Mouse (Mus musculus): ENCODE measurements at regions not wholly inside any gene's neighbourhood (a gene's known extent, or its start where the extent isn't known, plus 50 kb on each side); places are given as distances from the start of the nearest gene placed in this dataset.
A peak's percentile ranks its signal among the peaks of the same experiment; 100 is the strongest.

DNA sequence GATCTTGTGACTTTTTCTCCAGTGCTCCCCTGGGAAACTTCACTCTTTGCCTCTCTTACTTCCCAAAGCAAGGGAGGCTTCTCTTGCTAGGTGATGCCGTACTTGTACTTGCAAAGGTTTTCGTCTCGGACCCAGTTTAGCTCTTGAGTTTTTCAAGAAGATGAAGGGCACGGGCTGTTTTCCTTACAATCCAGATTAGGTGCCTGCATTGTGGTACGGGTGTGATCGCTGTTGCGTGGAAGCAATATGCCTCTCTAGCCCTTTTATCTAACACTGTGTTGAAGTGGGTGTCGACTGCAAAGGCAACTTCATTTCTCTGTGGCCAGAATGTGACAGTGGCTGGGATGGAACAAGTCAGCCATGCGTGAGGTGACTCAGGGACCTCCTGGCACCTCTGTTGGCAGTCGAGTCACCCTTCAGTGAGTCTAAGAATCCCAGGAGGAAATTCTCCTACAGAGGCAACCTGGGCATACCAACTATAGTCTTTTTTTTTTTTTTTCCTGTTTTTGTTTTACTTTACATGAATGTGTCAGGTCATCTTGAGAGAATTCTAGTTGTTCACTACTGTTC, 138.7 kb upstream of the Dnajc19 start:
- DNase-seq (ENCODE audit: low spot score, missing footprints), result peak; percentile 72
- Histone ChIP-seq H3K9ac (ENCODE audit: low read length) (no peak overlapping the region), H3K4me2 (no peak overlapping the region), H3K4me1 (ENCODE audit: control insufficient read depth, insufficient read depth, low read length) (no peaks in the 10 kb centered on the region), H3K4me3 (ENCODE audit: low read depth, low read length) (no peak overlapping the region), H3K36me3 (ENCODE audit: control insufficient read depth, insufficient read depth, low read length) (no peaks in the 10 kb centered on the region), H3K9me3 (ENCODE audit: control insufficient read depth, low read length) (no peaks in the 10 kb centered on the region; the same call in 1 of the 2 replicates), H3K27ac (ENCODE audit: low read depth, low read length) (no peak overlapping the region), H3K27me3 (ENCODE audit: control insufficient read depth, insufficient read depth, low read length) (no peaks in the 10 kb centered on the region)
- no peak for ATAC-seq (ENCODE audit: low FRiP score)
- 66% methylated on average over 10 of the region's 10 CpGs for WGBS

DNA sequence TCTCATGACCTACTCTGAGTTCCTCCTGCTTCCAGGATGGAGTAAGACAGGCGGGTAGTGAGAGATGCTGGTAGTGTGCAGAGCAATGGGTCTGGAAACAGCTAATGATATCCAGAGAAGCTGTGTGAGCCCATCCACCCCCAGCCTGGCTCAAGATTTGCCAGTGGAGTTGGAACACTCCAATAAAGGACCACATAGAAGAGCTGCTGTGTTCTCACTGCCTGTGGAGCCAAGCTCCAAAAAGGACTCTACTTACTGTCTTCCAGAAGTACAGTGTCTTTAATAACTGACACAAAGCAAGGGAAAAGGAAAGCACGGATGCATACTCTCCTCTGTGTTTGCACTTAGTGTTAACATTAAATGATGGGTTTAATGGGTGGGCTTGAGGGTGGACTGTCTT, 138.0 kb upstream of the Dnajc19 start:
- 84% methylated on average over 2 of the region's 2 CpGs for WGBS
- ATAC-seq (ENCODE audit: low FRiP score) (no peak), DNase-seq (ENCODE audit: low spot score, missing footprints) (peak; percentile 64)
- H3K27ac ChIP-seq (ENCODE audit: low read depth, low read length), result no peak overlapping the region
- H3K4me1 ChIP-seq (ENCODE audit: control insufficient read depth, insufficient read depth, low read length), result no peaks in the 10 kb centered on the region
- H3K27me3 ChIP-seq (ENCODE audit: control insufficient read depth, insufficient read depth, low read length), result no peaks in the 10 kb centered on the region
- H3K4me2 ChIP-seq, result no peak overlapping the region
- H3K4me3 ChIP-seq (ENCODE audit: low read depth, low read length), result no peak overlapping the region
- no peaks in the 10 kb centered on the region for H3K36me3 ChIP-seq (ENCODE audit: control insufficient read depth, insufficient read depth, low read length)
- H3K9ac ChIP-seq (ENCODE audit: low read length), result no peak overlapping the region
- H3K9me3 ChIP-seq (ENCODE audit: control insufficient read depth, low read length), result no peaks in the 10 kb centered on the region; the same call in 1 of the 2 replicates

DNA sequence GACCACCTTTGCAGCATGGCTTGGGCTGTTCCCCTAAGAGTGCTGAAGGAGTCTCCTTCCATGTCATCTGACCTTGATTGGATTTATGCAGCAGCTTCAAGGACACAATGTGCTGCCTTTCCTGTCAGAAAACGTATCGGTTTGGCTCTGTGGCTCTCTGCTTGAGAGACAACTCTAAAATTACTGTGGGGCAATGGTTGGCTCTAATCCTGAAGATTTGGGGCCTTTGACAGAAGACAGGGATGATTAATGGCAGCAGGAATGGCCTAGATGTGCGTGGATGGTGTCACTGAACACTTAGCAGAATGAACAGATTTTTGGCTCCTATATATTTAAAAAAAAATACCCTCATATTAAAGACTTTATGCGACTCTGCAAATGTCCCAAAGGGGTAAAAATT, 136.8 kb upstream of the Dnajc19 start:
- ATAC-seq (ENCODE audit: low FRiP score), result no peak
- 85% methylated on average over 4 of the region's 4 CpGs for WGBS
- H3K4me2 ChIP-seq, result no peak overlapping the region
- H3K4me3 ChIP-seq (ENCODE audit: low read depth, low read length), result no peak overlapping the region
- no peak overlapping the region for H3K9ac ChIP-seq (ENCODE audit: low read length)
- no peaks in the 10 kb centered on the region for H3K36me3 ChIP-seq (ENCODE audit: control insufficient read depth, insufficient read depth, low read length)
- no peaks in the 10 kb centered on the region for H3K9me3 ChIP-seq (ENCODE audit: control insufficient read depth, low read length)
- no peaks in the 10 kb centered on the region for H3K4me1 ChIP-seq (ENCODE audit: control insufficient read depth, insufficient read depth, low read length)
- H3K27ac ChIP-seq (ENCODE audit: low read depth, low read length), result no peak overlapping the region
- peak; percentile 54 for DNase-seq (ENCODE audit: low spot score, missing footprints)
- H3K27me3 ChIP-seq (ENCODE audit: control insufficient read depth, insufficient read depth, low read length), result no peaks in the 10 kb centered on the region

DNA sequence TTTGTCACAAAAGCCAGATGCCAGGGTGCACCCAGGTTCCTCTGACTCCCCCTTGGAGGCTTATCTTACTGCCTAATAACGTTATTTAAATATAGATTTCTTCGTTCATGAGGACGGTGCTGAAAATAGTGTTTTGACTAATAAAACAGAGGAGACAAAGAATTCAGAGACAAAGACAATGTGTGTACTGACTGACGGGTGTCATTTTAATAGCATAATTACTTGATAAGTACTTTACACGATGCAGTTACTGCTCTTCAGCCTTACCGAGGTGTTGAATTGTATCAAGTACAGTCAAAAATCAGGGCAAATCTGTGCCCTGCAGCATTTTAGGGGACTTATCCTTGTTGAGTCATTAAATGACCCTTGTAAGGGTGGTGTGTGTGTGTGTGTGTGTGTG, 133.1 kb upstream of the Dnajc19 start:
- no peaks in the 10 kb centered on the region for H3K4me1 ChIP-seq (ENCODE audit: control insufficient read depth, insufficient read depth, low read length)
- DNase-seq (ENCODE audit: low spot score, missing footprints) (peak; percentile 45), ATAC-seq (ENCODE audit: low FRiP score) (no peak)
- no peak overlapping the region for H3K9ac ChIP-seq (ENCODE audit: low read length)
- H3K36me3 ChIP-seq (ENCODE audit: control insufficient read depth, insufficient read depth, low read length), result no peaks in the 10 kb centered on the region
- H3K4me2 ChIP-seq, result no peak overlapping the region
- H3K9me3 ChIP-seq (ENCODE audit: control insufficient read depth, low read length), result no peaks in the 10 kb centered on the region; the same call in 1 of the 2 replicates
- WGBS, result 93% methylated on average over 6 of the region's 6 CpGs
- H3K27ac ChIP-seq (ENCODE audit: low read depth, low read length), result no peak overlapping the region
- H3K27me3 ChIP-seq (ENCODE audit: control insufficient read depth, insufficient read depth, low read length), result no peaks in the 10 kb centered on the region
- H3K4me3 ChIP-seq (ENCODE audit: low read depth, low read length), result no peak overlapping the region

DNA sequence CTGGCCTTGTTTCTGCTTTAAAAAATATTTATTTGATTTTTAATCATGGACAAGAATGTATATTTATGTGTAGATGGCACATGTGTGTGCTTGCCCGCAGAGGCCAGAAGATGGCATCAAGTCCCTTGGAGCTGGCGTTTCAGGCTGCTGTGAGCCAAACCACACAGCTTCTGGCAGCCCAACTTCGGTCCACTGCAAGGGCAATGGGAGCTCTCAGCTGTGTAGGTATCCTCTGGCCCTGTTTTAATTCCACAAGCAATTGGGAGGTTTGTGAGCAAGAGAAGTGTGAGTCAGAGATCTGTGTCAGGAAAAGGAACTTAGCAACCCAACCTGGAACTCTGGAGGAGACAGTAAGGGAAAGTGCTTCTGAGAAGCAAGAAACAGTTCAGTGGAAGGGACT, 125.3 kb upstream of the Dnajc19 start:
- ATAC-seq (ENCODE audit: low FRiP score), result no peak
- no peaks in the 10 kb centered on the region for H3K4me1 ChIP-seq (ENCODE audit: control insufficient read depth, insufficient read depth, low read length)
- H3K36me3 ChIP-seq (ENCODE audit: control insufficient read depth, insufficient read depth, low read length), result no peaks in the 10 kb centered on the region

DNA sequence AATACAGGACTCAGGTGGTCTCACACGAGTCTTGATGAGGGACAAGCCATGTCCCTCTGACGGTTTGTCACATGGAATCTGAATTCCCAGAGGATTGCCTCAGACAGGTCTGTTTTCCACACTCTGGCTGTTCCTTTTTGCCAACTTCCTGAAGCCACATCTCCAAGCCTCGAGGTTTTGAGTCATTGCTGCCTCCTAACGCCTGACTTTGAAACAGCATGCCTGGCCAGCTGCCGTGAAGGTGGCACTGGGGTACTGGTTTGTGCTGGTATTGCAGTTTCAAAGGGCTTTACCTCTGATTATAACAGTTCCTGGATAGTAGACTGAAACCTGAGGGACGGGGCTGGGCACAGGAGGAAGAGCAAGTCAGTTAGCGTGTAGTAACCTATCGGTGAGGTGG, 117.1 kb upstream of the Dnajc19 start:
- ATAC-seq (ENCODE audit: low FRiP score), result 0 out of 2 replicates have a peak, but pooled peaks have one; percentile 27
- 36% methylated on average over 8 of the region's 8 CpGs for WGBS
- Histone ChIP-seq H3K36me3 (ENCODE audit: control insufficient read depth, insufficient read depth, low read length) (no peaks in the 10 kb centered on the region), H3K9ac (ENCODE audit: low read length) (no peak overlapping the region), H3K9me3 (ENCODE audit: control insufficient read depth, low read length) (no peaks in the 10 kb centered on the region), H3K4me1 (ENCODE audit: control insufficient read depth, insufficient read depth, low read length) (peaks cover 10% of the 10 kb centered on the region), H3K4me2 (no peak overlapping the region), H3K27me3 (ENCODE audit: control insufficient read depth, insufficient read depth, low read length) (peaks cover 6% of the 10 kb centered on the region; the same call in 1 of the 2 replicates), H3K27ac (ENCODE audit: low read depth, low read length) (no peak overlapping the region), H3K4me3 (ENCODE audit: low read depth, low read length) (no peak overlapping the region)
- peak; percentile 89 for DNase-seq (ENCODE audit: low spot score, missing footprints)

More for the DNA sequence above, 125.3 kb upstream of the Dnajc19 start:
- Histone ChIP-seq H3K9ac (ENCODE audit: low read length) (no peak overlapping the region), H3K27ac (ENCODE audit: low read depth, low read length) (no peak overlapping the region), H3K9me3 (ENCODE audit: control insufficient read depth, low read length) (no peaks in the 10 kb centered on the region; the same call in 1 of the 2 replicates), H3K27me3 (ENCODE audit: control insufficient read depth, insufficient read depth, low read length) (no peaks in the 10 kb centered on the region), H3K4me2 (no peak overlapping the region), H3K4me3 (ENCODE audit: low read depth, low read length) (no peak overlapping the region)
- 86% methylated on average over 3 of the region's 3 CpGs for WGBS
- DNase-seq (ENCODE audit: low spot score, missing footprints), result peak; percentile 39

DNA sequence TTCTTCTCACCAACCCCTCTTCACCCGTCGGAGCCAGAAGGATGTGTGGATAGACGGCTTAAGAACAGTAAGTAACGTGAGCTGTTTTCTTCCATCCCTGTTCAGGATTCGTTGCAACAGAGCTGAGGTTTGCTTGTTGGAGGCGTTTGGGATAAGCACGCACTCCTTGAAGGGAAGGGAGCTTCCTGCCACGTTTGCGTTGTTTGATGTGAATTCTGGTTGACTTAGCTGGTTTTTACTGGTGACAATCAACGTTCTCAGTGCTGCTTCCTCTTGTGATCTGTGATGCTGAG, 116.0 kb upstream of the Dnajc19 start:
- H3K9ac ChIP-seq (ENCODE audit: low read length), result no peak overlapping the region; the same call in 1 of the 2 replicates
- DNase-seq (ENCODE audit: low spot score, missing footprints), result no peak

DNA sequence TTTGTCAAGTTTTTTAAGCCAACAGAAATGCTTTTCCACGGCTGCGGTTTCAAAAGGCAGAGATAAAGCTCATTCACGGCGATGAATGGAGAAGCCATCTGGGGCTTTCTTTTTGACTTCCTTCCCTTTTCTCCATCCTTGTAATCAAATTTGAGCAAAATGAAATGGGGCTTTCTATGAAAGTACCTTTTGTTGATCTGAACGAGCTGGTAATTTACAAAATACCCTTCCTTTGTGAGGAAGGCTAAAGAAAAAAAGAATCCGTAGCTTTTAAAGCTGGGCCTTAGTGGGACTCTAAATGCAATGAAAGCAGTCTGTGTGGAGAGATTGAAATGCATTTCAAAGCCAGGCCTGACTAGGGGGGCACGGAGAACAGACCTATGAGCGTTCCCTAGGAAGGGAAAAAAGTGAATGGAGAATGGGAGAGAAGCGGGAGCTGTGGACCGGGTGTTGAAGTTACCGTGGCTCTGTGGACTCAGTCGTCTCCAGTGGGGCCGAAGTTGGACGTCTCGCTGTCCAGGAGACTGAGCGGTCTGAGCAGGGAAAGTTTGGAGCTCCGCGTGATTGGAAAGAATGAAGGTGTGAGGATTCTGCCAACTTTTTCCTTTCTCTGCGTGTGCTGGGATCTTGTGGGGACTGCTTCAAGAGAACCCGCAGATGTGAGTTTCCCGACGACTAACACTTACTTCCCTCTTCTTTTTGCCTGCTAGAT, 115.5 kb upstream of the Dnajc19 start:
- Histone ChIP-seq H3K4me1 (ENCODE audit: control insufficient read depth, insufficient read depth, low read length) (peaks cover 10% of the 10 kb centered on the region), H3K4me2 (peak overlapping the region; percentile 34), H3K9ac (ENCODE audit: low read length) (no peak overlapping the region; the same call in 1 of the 2 replicates), H3K4me3 (ENCODE audit: low read depth, low read length) (peak overlapping the region; percentile 3; the same call in 1 of the 2 replicates), H3K27me3 (ENCODE audit: control insufficient read depth, insufficient read depth, low read length) (peaks cover 6% of the 10 kb centered on the region; the same call in 1 of the 2 replicates), H3K9me3 (ENCODE audit: control insufficient read depth, low read length) (no peaks in the 10 kb centered on the region), H3K27ac (ENCODE audit: low read depth, low read length) (no peak overlapping the region), H3K36me3 (ENCODE audit: control insufficient read depth, insufficient read depth, low read length) (no peaks in the 10 kb centered on the region)
- ATAC-seq (ENCODE audit: low FRiP score) (no peak), DNase-seq (ENCODE audit: low spot score, missing footprints) (peak; percentile 92)
- 20% methylated on average over 22 of the region's 22 CpGs for WGBS

More for the DNA sequence above, 116.0 kb upstream of the Dnajc19 start:
- peak overlapping the region; percentile 34 for H3K4me2 ChIP-seq
- no peaks in the 10 kb centered on the region for H3K36me3 ChIP-seq (ENCODE audit: control insufficient read depth, insufficient read depth, low read length)
- peaks cover 6% of the 10 kb centered on the region; the same call in 1 of the 2 replicates for H3K27me3 ChIP-seq (ENCODE audit: control insufficient read depth, insufficient read depth, low read length)
- H3K4me1 ChIP-seq (ENCODE audit: control insufficient read depth, insufficient read depth, low read length), result peaks cover 10% of the 10 kb centered on the region
- no peaks in the 10 kb centered on the region for H3K9me3 ChIP-seq (ENCODE audit: control insufficient read depth, low read length)
- ATAC-seq (ENCODE audit: low FRiP score), result no peak
- WGBS, result 17% methylated on average over 10 of the region's 10 CpGs
- peak overlapping the region; percentile 3; the same call in 1 of the 2 replicates for H3K4me3 ChIP-seq (ENCODE audit: low read depth, low read length)
- no peak overlapping the region for H3K27ac ChIP-seq (ENCODE audit: low read depth, low read length)

DNA sequence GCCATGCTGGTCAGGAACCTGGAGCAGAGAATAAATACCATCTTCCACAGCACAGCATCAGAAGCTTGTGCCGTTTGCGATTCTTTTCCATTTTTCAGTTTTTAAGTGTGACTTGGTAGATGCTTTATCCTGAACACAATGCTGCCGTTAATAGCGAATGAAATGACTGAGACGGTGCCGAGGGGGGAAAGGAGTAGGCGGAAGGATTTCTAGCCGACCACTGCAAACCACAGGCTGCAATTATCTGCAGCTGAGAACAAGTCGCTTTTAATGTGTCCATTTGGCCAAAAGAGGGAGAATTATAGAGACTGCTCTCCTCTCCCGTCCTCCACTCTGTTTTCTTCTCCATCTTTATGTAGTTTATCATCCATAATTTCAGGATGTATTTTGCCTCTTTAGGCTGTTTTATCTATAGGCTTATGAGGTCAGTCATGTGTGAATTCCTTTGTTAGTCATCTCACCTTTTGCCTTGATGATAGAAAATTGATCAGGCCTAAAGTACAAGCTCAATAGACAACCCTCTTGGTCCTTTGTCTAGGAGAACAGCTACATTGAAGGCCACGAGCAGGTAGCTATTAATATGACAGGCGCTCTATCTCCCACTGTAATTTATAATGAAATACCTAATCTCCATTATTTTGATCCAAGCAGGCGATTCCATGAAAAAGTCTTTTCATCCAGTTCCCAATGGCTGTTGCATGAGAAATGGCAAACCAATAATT, 114.8 kb upstream of the Dnajc19 start:
- DNase-seq (ENCODE audit: low spot score, missing footprints), result peak; percentile 87
- no peaks in the 10 kb centered on the region for H3K9me3 ChIP-seq (ENCODE audit: control insufficient read depth, low read length)
- H3K9ac ChIP-seq (ENCODE audit: low read length), result no peak overlapping the region
- peaks cover 10% of the 10 kb centered on the region for H3K4me1 ChIP-seq (ENCODE audit: control insufficient read depth, insufficient read depth, low read length)
- H3K4me3 ChIP-seq (ENCODE audit: low read depth, low read length), result no peak overlapping the region
- H3K36me3 ChIP-seq (ENCODE audit: control insufficient read depth, insufficient read depth, low read length), result no peaks in the 10 kb centered on the region
- WGBS, result 48% methylated on average over 13 of the region's 13 CpGs
- no peak overlapping the region for H3K4me2 ChIP-seq
- peaks cover 6% of the 10 kb centered on the region; the same call in 1 of the 2 replicates for H3K27me3 ChIP-seq (ENCODE audit: control insufficient read depth, insufficient read depth, low read length)
- ATAC-seq (ENCODE audit: low FRiP score), result no peak
- H3K27ac ChIP-seq (ENCODE audit: low read depth, low read length), result no peak overlapping the region
